Mouse (Mus musculus) lung, postnatal 0 days (tissue): Measurements from ENCODE around the gene Npcd.

Source experiments
- CTCF ChIP-seq: IDR thresholded peaks from 2 replicates; pipeline ENCODE4 v1.5.1; 2016; ENCODE audit warnings: antibody characterized with exemption, mild to moderate bottlenecking
- EP300 ChIP-seq: IDR thresholded peaks from 2 replicates; pipeline ENCODE4 v1.6.1; 2016; ENCODE audit warnings: antibody characterized with exemption, mild to moderate bottlenecking, control low read depth

DNA sequence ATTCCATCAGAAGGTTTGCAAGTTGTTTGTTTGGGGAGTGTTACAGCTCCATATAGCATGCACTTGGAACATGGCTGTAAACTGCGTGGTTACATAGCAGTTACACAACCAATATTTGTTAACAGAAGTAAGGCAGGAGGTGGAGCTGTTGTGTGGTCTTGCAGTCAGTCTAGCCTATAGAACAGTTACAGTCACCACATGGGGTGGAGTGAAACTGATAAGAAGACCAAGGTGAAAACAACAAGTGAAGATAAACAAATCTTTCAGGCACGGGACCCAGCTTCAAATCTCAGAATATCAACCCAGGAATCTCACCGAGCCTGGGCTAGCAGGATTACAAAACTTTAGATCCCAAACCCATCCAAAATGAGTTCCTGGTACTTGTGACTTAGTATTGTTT lies 93.3 kb downstream of the Npcd start:
- no peak for TF ChIP-seq CTCF
- no peak for TF ChIP-seq EP300
